ENCODE assay signal across 13 mouse cellular contexts in the genomic region with DNA sequence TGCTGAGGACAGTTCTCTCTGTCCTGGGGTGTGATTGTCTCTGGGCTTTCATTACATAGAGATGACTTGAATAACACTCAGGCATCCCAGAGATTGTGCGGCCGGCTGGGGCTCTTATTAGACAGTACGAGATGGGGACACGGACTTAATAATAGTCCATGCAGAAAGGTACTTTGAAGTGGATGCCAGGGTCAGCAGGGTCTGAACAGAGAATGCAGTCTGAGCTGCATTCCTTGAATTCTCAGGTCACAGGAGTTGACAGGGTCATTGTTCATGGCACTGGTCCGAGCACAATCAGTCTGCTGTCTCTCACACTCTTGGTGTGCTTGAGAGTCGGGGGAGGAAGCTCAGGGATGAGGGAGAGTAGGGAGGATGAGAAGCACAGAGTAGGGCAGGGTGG. TPM values are rescaled to one million over a fixed set of nuclear protein-coding genes. Genes with fewer than 3 reads are reported as not detected.
A peak's percentile ranks its signal among the peaks of the same experiment; 100 is the strongest.
DNase-seq lines count a peak whose midpoint lies in the region; ATAC-seq lines count a peak whose summit lies in the region.
"Had no signal": no experiment of that assay in that cellular context is flagged by ENCODE, and none has a peak within 500 bp of the region (broad histone marks: within the 10 kb centered on the region; RNA-seq: fewer than 3 reads in every experiment).

No protein-coding gene starts in this region.

- DNase-seq in forebrain, embryonic 10.5 days (ENCODE audit: extremely low spot score, low spot score) = peak; percentile 38
- peak; percentile 22 for DNase-seq in kidney, adult 18-20 months
- peak; percentile 56 for DNase-seq in lung, postnatal 14 days
- no peak for DNase-seq in right cerebral cortex, postnatal 36 days (ENCODE audit: low spot score in 2 of 2)
- DNase-seq: cerebellum, adult 9-11 months; spleen, adult 18-20 months; thymus, adult 18-20 months had no signal

- H3K9me3 ChIP-seq in forebrain, embryonic 10.5 days = no peaks in the 10 kb centered on the region
- H3K9me3 ChIP-seq in forebrain, embryonic 15.5 days = no peaks in the 10 kb centered on the region
- H3K9me3 ChIP-seq in megakaryocyte, embryonic 14.5 days = no peaks in the 10 kb centered on the region
- H3K9me3 ChIP-seq in forebrain, embryonic 12.5 days = no peaks in the 10 kb centered on the region
- H3K9me3 ChIP-seq: embryonic facial prominence, embryonic 15.5 days; limb, embryonic 15.5 days had no signal

- H3K36me3 ChIP-seq in forebrain, embryonic 10.5 days (replicated peaks) = no peaks in the 10 kb centered on the region
- no peaks in the 10 kb centered on the region for H3K36me3 ChIP-seq in forebrain, embryonic 15.5 days
- peaks cover 3% of the 10 kb centered on the region for H3K36me3 ChIP-seq in megakaryocyte, embryonic 14.5 days (replicated peaks; ENCODE audit: low read length)
- no peaks in the 10 kb centered on the region for H3K36me3 ChIP-seq in forebrain, embryonic 12.5 days (replicated peaks)
- H3K36me3 ChIP-seq: embryonic facial prominence, embryonic 15.5 days; limb, embryonic 15.5 days had no signal

- no peak for ATAC-seq in forebrain, embryonic 15.5 days (replicated peaks)
- ATAC-seq in megakaryocyte, adult 5-6 weeks (ENCODE audit: poor library complexity, severe bottlenecking) = no peak
- no peak for ATAC-seq in forebrain, embryonic 12.5 days (ENCODE audit: low FRiP score)

- peaks cover 73% of the 10 kb centered on the region for H3K4me1 ChIP-seq in forebrain, embryonic 10.5 days
- peaks cover 48% of the 10 kb centered on the region for H3K4me1 ChIP-seq in forebrain, embryonic 15.5 days
- peaks cover 93% of the 10 kb centered on the region for H3K4me1 ChIP-seq in megakaryocyte, embryonic 14.5 days
- peaks cover 32% of the 10 kb centered on the region for H3K4me1 ChIP-seq in forebrain, embryonic 12.5 days

- no peaks in the 10 kb centered on the region for H3K27me3 ChIP-seq in forebrain, embryonic 10.5 days (ENCODE audit: poor library complexity, severe bottlenecking)
- no peaks in the 10 kb centered on the region for H3K27me3 ChIP-seq in forebrain, embryonic 15.5 days
- H3K27me3 ChIP-seq in megakaryocyte, embryonic 14.5 days (replicated peaks) = no peaks in the 10 kb centered on the region
- no peaks in the 10 kb centered on the region for H3K27me3 ChIP-seq in forebrain, embryonic 12.5 days

- no peak overlapping the region for H3K9ac ChIP-seq in forebrain, embryonic 15.5 days (replicated peaks)
- H3K9ac ChIP-seq in forebrain, embryonic 12.5 days = no peak overlapping the region; the same call in 1 of the 2 replicates
- H3K9ac ChIP-seq: embryonic facial prominence, embryonic 15.5 days; limb, embryonic 15.5 days had no signal

- H3K4me2 ChIP-seq in forebrain, embryonic 15.5 days (replicated peaks) = no peak overlapping the region
- H3K4me2 ChIP-seq in forebrain, embryonic 12.5 days = no peak overlapping the region
- H3K4me2 ChIP-seq: embryonic facial prominence, embryonic 15.5 days; limb, embryonic 15.5 days had no signal

- H3K27ac ChIP-seq in forebrain, embryonic 10.5 days = peak overlapping the region; percentile 59
- H3K27ac ChIP-seq in forebrain, embryonic 15.5 days (replicated peaks) = no peak overlapping the region
- no peak overlapping the region for H3K27ac ChIP-seq in forebrain, embryonic 12.5 days
- H3K27ac ChIP-seq: embryonic facial prominence, embryonic 15.5 days; limb, embryonic 15.5 days had no signal

- no peak overlapping the region for H3K4me3 ChIP-seq in forebrain, embryonic 10.5 days
- H3K4me3 ChIP-seq in forebrain, embryonic 15.5 days = no peak overlapping the region
- H3K4me3 ChIP-seq in megakaryocyte, embryonic 14.5 days (replicated peaks) = peak overlapping the region; percentile 44
- H3K4me3 ChIP-seq in forebrain, embryonic 12.5 days (replicated peaks) = no peak overlapping the region
- H3K4me3 ChIP-seq: embryonic facial prominence, embryonic 15.5 days; limb, embryonic 15.5 days had no signal

- 5% methylated on average over 6 of the region's 6 CpGs for WGBS in forebrain, embryonic 10.5 days
- WGBS in forebrain, embryonic 15.5 days = 15% methylated on average over 6 of the region's 6 CpGs
- 5% methylated on average over 6 of the region's 6 CpGs for WGBS in forebrain, embryonic 12.5 days

RNA-seq across cellular contexts. Expression of a gene that starts 3.0 kb away (rescaled TPM):
- polyA plus RNA-seq in forebrain, embryonic 10.5 days (2016; fragmentation: Nextera tagmentation; extraction: Ambion mirVana) = 23.4 and 26.2 TPM in 2 replicates
- polyA plus RNA-seq in forebrain, embryonic 15.5 days (2015; fragmentation: Nextera tagmentation; extraction: Ambion mirVana) = 29.7 and 32.7 TPM in 2 replicates
- polyA plus RNA-seq in megakaryocyte, embryonic 14.5 days (2012; ENCODE audit: insufficient read depth, low replicate concordance) = 62.0 and 120 TPM in 2 replicates
- total RNA-seq in megakaryocyte, adult 5-6 weeks (2015) = 1.4 and 6.4 TPM in 2 replicates
- total RNA-seq in megakaryocyte, adult 5-6 weeks (2017) = 29.1 and 31.6 TPM in 2 replicates
- polyA plus RNA-seq in forebrain, embryonic 12.5 days (2016; fragmentation: Nextera tagmentation; extraction: Ambion mirVana) = 24.8 and 26.0 TPM in 2 replicates

Comparison
In these comparisons a context has a peak if more than half of its experiments do, and no peak if none do; other contexts are left out.
1. DNase-seq: peak in forebrain, embryonic 10.5 days (single experiment), kidney, adult 18-20 months (single experiment) and lung, postnatal 14 days (single experiment); none in right cerebral cortex, postnatal 36 days (0 of 2).